Mouse (Mus musculus): ENCODE data around the gene Sptlc2. TPM values are rescaled to one million over a fixed set of nuclear protein-coding genes. Genes with fewer than 3 reads are reported as not detected.
"Not testable (repeated sequence)": the region's sequence is repeated elsewhere in the genome, so short reads cannot be mapped to it uniquely, and the experiment has no call there.

Gene Sptlc2
- total RNA-seq, 1 experiment from 2014 or later: 174 TPM

- no peak for DNase-seq
Observed at GRCm38 (mm10) chr12:87331053-87331456, 57.1 kb downstream of the Sptlc2 start.

GRCm38 (mm10) chr12:87330213-87330612 lies 57.9 kb downstream of the Sptlc2 start:
- DNase-seq: no peak

GRCm38 (mm10) chr12:87328025-87328424 lies 60.1 kb downstream of the Sptlc2 start:
- DNase-seq: no peak

DNA sequence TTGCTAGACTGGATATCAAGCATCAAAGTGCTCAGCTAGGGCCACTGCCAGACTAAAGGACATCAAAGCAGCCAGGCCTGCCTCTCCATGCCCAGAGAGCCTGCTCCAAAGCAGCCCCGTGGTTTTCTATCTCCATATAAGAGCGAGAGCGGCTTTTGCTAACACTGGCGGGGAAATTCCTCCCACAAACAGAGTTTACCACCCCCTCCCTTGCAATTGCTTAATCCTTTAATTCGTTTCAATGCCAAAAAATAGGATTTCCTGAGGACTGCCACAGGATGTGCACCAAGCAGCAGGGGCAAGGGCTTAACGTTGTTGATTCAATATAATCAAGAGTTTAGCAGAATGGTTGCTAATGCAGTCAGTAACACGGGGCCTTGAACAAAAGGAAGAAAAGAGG lies 60.5 kb downstream of the Sptlc2 start:
- no peak for DNase-seq

DNA sequence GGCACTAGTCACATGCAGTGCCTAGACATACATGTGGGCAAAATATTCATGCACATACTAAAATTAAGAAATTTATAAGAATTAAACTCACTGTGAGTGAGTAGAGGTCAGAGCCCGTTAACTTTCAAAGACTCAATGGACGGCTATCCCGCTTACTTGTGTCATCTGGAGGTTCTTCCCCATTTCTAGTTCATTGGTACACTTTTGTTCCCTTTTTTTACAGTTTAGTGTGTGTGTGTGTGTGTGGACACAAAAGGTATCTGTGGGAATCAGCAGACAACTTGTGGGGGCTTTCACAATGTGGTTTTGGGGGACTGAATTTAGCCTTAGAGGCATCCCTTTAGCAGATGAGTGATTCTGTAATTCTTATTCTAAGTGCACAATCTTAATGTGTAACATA lies 62.7 kb downstream of the Sptlc2 start:
- no peak for DNase-seq

DNA sequence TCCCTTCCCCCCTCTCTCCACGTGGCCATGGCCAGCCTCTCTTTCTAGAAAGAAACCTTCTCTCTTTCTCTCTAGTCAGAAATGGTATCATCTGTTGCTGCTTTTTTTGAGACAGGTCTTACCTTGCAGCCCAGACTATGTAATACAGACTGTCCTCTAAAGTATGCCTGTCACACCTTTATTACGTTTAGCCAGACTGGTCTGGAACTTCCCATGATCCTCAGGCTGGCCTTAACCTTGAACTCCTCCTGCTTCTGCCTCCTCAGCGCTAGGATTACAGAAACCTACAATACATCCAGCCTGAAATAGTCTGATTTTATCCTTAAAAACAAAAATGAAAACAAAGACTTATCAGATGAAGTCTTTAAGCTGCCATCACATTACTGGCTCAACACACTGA lies 68.9 kb downstream of the Sptlc2 start:
- DNase-seq: no peak

GRCm38 (mm10) chr12:87317951-87318350 lies 70.2 kb downstream of the Sptlc2 start:
- no peak for DNase-seq

DNA sequence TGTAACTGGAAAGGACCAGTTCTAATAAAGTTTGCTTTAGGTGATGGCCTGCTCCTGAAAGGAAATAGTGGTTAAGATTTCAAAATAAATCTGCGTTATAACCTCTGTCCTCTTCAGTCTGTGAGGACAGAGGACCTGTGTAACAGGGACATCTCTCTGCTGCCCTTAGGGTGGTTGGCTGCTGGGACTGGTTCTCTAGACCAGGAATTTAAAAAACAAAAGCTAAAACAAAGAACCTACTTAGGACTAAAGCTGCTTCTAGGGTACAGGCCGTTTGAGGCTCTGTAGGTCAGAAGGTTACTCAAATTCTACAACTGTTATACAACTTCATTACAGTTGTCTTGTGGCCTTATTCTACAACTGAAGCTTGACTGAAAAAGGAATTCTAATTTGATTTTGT lies 75.1 kb downstream of the Sptlc2 start:
- no peak for DNase-seq

DNA sequence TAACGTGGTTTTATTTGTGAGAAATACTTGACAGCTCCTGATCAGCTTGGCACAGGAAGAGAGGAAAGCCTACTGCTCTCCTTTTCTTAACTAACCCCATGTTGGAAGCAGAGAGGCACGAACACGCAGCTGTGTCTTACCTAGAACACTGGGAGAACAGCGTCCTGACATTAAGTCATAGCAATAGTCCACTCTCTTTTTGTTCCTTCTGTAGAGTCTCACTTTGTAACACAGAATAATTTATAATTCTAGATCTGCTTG lies 81.6 kb downstream of the Sptlc2 start:
- not testable (repeated sequence) for DNase-seq

GRCm38 (mm10) chr12:87305767-87306583 lies 82.2 kb downstream of the Sptlc2 start:
- no peak for DNase-seq

GRCm38 (mm10) chr12:87301189-87301588 lies 87.0 kb downstream of the Sptlc2 start:
- DNase-seq: no peak

DNA sequence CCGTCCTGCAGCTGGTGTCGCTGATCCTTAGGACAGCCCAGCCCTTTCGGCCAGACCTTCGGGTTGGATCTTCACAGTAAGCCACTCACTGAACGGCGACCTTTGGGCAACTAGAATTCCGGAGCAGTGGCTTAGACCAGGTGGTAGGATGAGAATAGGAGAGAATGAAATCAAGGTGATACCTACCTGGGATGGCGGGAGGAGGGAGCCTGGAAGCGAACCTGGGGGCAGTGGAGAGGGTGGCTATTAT lies 87.8 kb downstream of the Sptlc2 start:
- no peak for DNase-seq

GRCm38 (mm10) chr12:87299657-87300440 lies 88.3 kb downstream of the Sptlc2 start, which contains the start of gene Ism2:
Gene Ism2, minus strand, starts transcription at chr12:87299705.
- DNase-seq: peak; percentile 68

DNA sequence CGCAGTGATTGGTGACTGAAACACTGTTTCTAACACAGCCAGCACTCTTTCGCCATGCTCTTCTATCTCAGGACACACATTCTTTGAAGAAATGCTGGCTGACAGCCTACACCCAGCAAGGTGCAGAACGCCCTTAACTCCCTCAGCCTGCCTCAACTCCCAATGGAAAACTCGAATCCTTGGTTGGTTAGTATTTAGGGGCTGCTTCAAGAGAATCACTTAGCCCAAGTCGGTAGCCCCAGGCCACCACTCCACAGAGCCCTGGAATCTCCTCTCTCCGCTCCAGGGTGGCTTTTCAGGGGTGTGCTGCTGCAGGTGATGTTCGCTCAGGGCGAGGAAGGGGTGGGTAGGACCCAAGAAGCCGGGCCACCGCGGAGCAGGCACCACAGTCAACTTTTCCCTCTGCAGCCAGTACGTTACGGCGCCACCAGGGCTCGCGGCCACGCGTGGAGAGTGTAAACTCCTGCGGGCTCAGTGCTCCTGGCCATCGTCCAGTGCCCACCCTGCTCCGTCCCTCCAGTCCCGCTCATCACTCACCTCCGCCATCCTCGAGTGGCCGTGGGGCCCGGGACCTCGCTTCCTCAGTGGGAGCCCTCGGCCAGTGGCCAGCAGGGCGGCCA lies 89.0 kb downstream of the Sptlc2 start:
- no peak for DNase-seq

DNA sequence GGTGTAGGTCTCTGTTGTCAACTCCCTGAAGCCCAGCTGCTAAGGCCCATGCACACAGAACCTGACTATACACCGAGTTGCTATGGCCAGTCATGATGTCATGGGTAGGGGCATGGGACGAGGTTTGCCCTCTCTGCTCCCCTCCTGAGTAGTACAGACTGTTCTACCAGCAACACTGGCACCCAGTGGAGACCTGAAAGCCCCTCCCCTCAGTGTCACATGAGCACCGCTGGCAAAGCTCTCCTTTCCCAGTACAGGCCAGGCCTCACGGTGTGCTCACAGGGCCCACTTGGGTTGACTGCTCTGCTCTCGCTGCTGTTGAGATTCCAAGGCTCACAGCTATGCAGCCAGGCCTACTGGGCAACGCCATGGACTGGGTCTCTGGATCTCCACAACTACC lies 94.2 kb downstream of the Sptlc2 start:
- no peak for DNase-seq

DNA sequence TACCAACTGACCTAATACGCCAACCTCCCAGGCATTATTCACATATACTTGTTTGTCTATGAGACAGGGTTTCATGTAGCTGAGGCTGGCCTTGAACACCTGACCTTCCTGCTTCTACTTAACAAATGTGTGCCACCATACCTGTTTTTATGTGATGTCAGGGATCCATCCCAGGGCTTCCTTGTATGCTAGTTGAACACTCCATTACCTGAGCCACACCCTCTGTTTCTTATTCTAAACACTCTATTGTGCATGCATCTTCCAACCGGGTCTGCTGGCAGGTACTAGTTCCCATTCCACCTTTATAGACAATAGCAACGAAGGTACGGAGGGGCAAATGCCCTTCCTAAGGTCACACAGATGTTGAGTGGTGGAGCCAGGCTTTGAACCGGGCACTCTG lies 99.1 kb downstream of the Sptlc2 start:
- DNase-seq: no peak

DNA sequence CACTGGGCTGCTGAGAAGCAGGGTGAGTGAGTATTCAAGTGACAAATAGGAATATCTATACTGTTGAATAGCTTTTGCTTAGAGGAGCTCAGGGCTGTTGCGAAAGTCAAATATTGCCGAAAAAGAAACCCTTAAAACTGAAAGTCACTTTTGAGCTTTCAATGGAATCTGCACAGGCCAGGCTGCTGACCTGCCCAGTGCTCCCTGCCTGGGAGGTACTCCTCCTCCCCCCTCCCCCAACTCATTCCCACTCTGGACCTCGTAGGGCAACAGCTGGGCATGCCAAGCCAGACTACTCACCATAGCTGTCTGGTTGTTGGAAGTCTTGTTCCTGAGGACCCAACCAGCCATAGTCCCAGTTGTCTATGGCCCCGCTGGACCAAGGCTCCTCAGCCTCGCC lies 103.4 kb downstream of the Sptlc2 start:
- no peak for DNase-seq

- DNase-seq: no peak
Observed at GRCm38 (mm10) chr12:87284268-87284667, 103.9 kb downstream of the Sptlc2 start.

DNA sequence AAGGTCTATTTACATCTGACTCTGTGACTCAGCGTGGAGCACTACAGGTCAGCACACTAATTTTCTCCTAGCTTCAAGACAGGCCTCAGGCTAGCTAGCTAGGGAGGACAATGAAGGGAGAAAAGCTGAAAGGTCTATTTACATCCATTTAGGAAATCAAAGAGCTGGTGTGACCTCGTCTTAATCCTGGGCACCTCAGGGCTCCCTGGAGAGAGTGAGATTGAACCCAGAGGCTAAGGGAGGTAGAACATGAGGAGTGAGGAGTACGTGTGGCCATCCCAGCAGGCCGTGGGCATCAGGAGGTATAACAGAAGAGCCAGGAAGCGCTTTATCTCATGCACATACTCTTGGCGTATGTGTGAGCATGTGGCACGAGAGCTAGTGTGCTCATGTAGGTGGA lies 104.4 kb downstream of the Sptlc2 start:
- no peak for DNase-seq

DNA sequence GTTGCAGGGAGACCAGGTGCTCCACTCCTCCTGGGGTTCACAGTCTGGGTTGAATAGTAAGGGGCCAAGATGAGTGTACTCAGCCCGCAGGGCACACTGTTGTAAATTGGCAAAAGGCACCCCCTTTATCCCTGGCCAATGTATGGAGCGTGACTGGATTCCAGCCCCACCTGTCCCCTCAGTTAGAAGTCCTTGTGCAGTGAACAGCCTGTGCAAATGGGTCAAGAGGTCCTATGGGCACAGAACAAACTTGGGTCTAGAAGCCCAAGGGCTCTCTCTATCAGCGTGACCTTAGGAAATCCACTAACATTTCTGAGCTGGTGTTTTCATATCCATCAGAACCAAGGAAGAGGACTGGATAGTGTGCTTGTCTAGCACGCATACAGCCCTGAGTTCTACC lies 105.4 kb downstream of the Sptlc2 start:
- DNase-seq: no peak

DNA sequence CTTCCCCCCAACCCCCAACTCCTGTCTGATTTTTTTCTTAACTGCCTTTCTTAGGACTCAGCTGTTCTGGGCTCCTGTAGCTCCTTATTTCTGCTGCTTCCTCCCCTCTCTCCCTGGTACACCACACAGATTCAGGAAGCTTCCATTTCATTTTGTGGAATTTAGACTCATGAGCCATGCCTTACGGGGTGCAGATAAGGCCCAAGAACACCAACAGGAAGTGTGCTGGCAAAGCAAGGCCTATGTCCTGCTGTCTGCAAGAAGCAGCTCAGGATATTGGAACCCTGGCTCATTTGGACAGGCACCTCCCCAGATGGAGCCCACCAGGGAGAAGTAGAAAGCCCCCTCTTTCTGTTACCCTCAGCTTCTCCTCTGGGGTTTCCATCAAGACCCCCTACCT lies 106.4 kb downstream of the Sptlc2 start:
- DNase-seq: no peak

DNA sequence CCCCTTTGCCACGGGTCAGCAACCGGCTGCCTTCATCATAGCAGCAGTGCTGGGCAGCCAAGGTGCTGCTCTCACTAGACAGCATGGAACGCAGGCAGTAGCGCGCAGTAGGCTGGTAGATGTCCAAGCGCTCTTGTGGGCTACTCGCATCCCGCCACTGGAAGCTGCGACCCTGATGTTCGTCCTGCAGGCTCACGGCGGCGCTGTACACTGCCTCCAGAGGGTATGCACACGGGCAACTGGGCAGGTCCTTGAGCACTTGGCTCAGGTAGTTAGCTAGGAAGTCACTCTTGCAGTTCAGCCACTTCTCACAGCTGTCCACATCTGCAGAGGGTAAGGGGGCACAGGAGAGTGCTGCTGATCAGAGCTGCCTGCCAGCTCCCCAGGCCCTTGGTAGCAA lies 108.3 kb downstream of the Sptlc2 start:
- peak; percentile 26 for DNase-seq

DNA sequence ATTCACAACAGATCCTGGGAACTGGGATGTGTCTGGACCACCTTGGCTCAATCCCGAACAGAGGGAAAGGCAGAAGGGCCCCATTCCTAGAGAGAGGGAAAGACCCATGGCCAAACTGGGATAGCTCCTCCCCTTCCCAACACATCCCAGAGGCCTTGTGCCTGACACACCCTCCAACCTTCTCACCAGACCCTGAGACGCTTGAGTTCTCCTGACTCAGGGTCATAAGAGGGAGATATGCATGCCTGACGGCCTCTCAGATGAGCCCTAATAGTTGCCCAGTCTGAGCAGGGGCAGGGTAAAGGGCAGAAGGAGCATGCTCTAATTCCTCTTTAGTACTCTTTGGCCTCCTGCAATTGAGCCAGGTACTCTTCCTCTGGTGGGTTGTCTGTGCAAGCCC lies 108.8 kb downstream of the Sptlc2 start:
- DNase-seq: peak; percentile 35
